Mouse (Mus musculus) G1E (cell line): ENCODE data around the gene 5730596B20Rik. TPM values are rescaled to one million over a fixed set of nuclear protein-coding genes. Genes with fewer than 3 reads are reported as not detected.

Experiments used
- ATAC-seq: 2 replicates; pipeline ENCODE4 v1.8.0; 2016; ENCODE audit warnings: mild to moderate bottlenecking; ENCODE audit not compliant: insufficient number of reproducible peaks, poor library complexity, low FRiP score, severe bottlenecking; ENCODE audit errors: extremely low read depth
- DNase-seq: peaks from one replicate; pipeline ENCODE4 v3.0.0; 2012; ENCODE audit warnings: low spot score
- H3K27me3 ChIP-seq: 2 replicates; pipeline ENCODE4 v1.6.1; 2012; ENCODE audit warnings: mild to moderate bottlenecking, low read length, inconsistent platforms; ENCODE audit not compliant: insufficient read depth
- H3K36me3 ChIP-seq: replicated peaks from 2 replicates; pipeline ENCODE3; 2012; ENCODE audit warnings: mild to moderate bottlenecking, inconsistent platforms
- H3K4me1 ChIP-seq: 2 replicates; pipeline ENCODE4 v1.6.1; 2012; ENCODE audit warnings: low read depth, low read length, inconsistent platforms, mixed read lengths; ENCODE audit not compliant: insufficient read depth
- H3K4me3 ChIP-seq: 2 replicates; pipeline ENCODE4 v1.5.1; 2012; ENCODE audit warnings: low read depth, mild to moderate bottlenecking, inconsistent platforms, low read length, moderate library complexity, mixed read lengths
- H3K9me3 ChIP-seq: replicated peaks from 2 replicates; pipeline ENCODE4 v1.6.1; 2012; ENCODE audit warnings: inconsistent platforms
- CTCF ChIP-seq: IDR thresholded peaks from 2 replicates; pipeline ENCODE4 v1.5.1; 2012; ENCODE audit warnings: low read depth, low read length, inconsistent platforms, mixed read lengths
- GATA1 ChIP-seq: IDR thresholded peaks from 2 replicates; pipeline ENCODE4 v1.6.1; 2012; ENCODE audit warnings: borderline replicate concordance, low read length, inconsistent platforms, mixed read lengths
- GATA2 ChIP-seq: IDR thresholded peaks from 2 replicates; pipeline ENCODE4 v1.6.1; 2012; ENCODE audit warnings: low read depth, low read length, inconsistent platforms, borderline replicate concordance
- POLR2AphosphoS5 ChIP-seq: IDR thresholded peaks from 2 replicates; pipeline ENCODE4 v1.6.1; 2012; ENCODE audit warnings: low read depth, low read length, inconsistent platforms; ENCODE audit not compliant: insufficient replicate concordance
- TAL1 ChIP-seq: conservative IDR thresholded peaks from 2 replicates; pipeline ENCODE4 v1.6.1; 2012; ENCODE audit warnings: low read depth, low read length, inconsistent platforms, mixed read lengths
- polyA plus RNA-seq: library from polyadenylated mRNA; stranded (reverse); fragments of >175 nt; gene quantifications from 2 replicates; pipeline ENCODE4 v1.2.3, GENCODE M21; 2012
- total RNA-seq, 2 experiments: library from RNA; stranded (forward) in 1 of 2; stranded (reverse) in 1 of 2; fragments of 200-1000 nt in 1 of 2; fragments of >200 nt in 1 of 2; fragmentation: Nextera tagmentation in 1 of 2; gene quantifications; 2 replicates each; pipeline ENCODE4 v1.2.3; 2014 to 2017

5730596B20Rik gene
- total and polyA plus RNA-seq, 3 experiments = 0.05 TPM; not detected in 2

GRCm38 (mm10) chr6:52224895-52225611 is 47.8 kb downstream of the 5730596B20Rik start:
- H3K4me3 ChIP-seq = no peak overlapping the region
- H3K36me3 ChIP-seq = no peaks in the 10 kb centered on the region
- ATAC-seq = no peak
- peaks cover 10% of the 10 kb centered on the region for H3K4me1 ChIP-seq
- H3K9me3 ChIP-seq = no peaks in the 10 kb centered on the region
- no peak for TF ChIP-seq GATA2
- no peak for DNase-seq
- peaks cover 66% of the 10 kb centered on the region for H3K27me3 ChIP-seq

- Histone ChIP-seq H3K27me3 (peaks cover 73% of the 10 kb centered on the region), H3K9me3 (no peaks in the 10 kb centered on the region), H3K36me3 (no peaks in the 10 kb centered on the region), H3K4me3 (no peak overlapping the region), H3K4me1 (peaks cover 10% of the 10 kb centered on the region)
- TF ChIP-seq TAL1 (no peak), GATA2 (no peak), CTCF (no peak), GATA1 (no peak), POLR2AphosphoS5 (no peak)
- DNase-seq (no peak), ATAC-seq (no peak)
These were observed 48.6 kb downstream of the 5730596B20Rik start for GRCm38 (mm10) chr6:52225612-52226568.

GRCm38 (mm10) chr6:52226569-52227257 is 49.4 kb downstream of the 5730596B20Rik start:
- peaks cover 5% of the 10 kb centered on the region; the same call in 1 of the 2 replicates for H3K4me1 ChIP-seq
- H3K27me3 ChIP-seq = peaks cover 69% of the 10 kb centered on the region
- ATAC-seq = no peak
- no peaks in the 10 kb centered on the region for H3K9me3 ChIP-seq
- H3K36me3 ChIP-seq = no peaks in the 10 kb centered on the region
- no peak for TF ChIP-seq POLR2AphosphoS5
- no peak for TF ChIP-seq GATA2
- TF ChIP-seq TAL1 = no peak
- no peak for TF ChIP-seq GATA1
- no peak for TF ChIP-seq CTCF
- no peak for DNase-seq
- H3K4me3 ChIP-seq = no peak overlapping the region

GRCm38 (mm10) chr6:52227470-52228222 is 50.3 kb downstream of the 5730596B20Rik start:
- no peaks in the 10 kb centered on the region for H3K9me3 ChIP-seq
- peaks cover 69% of the 10 kb centered on the region for H3K27me3 ChIP-seq
- TF ChIP-seq GATA1 = no peak
- no peak for TF ChIP-seq TAL1
- TF ChIP-seq POLR2AphosphoS5 = no peak
- no peak for TF ChIP-seq CTCF
- TF ChIP-seq GATA2 = no peak
- H3K4me3 ChIP-seq = no peak overlapping the region
- no peak for ATAC-seq
- H3K36me3 ChIP-seq = no peaks in the 10 kb centered on the region
- no peak for DNase-seq
- H3K4me1 ChIP-seq = no peaks in the 10 kb centered on the region; the same call in 1 of the 2 replicates

DNA sequence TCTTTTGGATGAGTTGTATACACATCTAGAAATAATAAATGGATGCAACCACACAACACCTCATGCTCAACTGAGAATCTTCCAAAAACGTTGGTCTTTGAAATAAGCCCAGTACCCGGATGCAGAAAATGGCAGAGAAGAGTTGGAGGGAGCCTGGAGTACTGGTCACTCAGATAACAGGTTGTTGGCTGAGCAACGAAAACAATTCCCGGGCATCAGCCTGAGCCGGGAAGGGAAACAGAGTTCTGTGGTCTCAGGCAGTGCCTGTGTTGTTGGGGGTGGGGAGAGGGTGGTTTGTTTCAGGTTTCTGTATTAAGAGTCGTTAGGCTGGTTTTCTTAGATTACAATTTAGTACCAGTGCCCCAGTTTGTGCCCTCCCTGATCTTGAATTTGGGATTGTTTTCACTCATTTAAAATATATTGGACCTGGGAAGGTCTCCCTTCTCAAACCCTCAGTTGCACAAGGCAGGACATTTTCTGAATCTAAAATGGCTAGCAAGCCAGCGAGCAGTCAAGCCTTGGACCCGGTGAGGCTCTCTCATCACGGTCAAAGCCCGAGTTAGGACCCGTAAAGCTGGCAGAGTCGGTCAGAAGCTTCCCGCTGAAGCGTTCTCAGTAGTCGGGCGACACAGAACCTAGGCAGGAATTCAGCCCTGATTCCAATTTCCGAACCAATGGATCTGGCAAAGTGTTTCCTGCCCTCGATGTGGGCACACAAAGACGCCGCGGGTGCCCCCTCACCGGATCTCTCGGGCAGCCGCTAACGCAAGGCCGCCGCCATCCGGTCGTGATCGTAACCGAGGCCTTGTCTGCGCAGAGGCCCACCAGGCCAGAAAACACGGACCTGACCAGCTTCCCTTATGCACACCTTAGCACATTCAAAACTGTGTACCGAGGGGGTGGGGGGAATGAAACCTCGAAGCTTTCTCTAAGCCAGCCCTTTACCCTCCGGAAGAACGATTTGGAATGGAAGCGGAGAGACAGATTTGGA is 51.5 kb downstream of the 5730596B20Rik start:
- Histone ChIP-seq H3K9me3 (peaks cover 1% of the 10 kb centered on the region; the same call in 1 of the 2 replicates), H3K4me1 (no peaks in the 10 kb centered on the region; the same call in 1 of the 2 replicates), H3K36me3 (no peaks in the 10 kb centered on the region), H3K4me3 (no peak overlapping the region), H3K27me3 (peaks cover 78% of the 10 kb centered on the region)
- TF ChIP-seq POLR2AphosphoS5 (no peak), TAL1 (no peak), GATA1 (no peak), CTCF (no peak), GATA2 (no peak)
- ATAC-seq = no peak
- DNase-seq = no peak
